Mouse (Mus musculus) CH12.LX (cell line): ENCODE results near the gene Fgf23.

ENCODE experiments used
- CTCF ChIP-seq, 2 experiments: IDR thresholded peaks in 1 of 2; conservative IDR thresholded peaks in 1 of 2; 2 replicates each; pipeline ENCODE4 v1.5.1; 2011 to 2012; ENCODE audit warnings: low read depth in 2 of 2, low read length in 2 of 2, improper control_type of control experiment in 1 of 2, inconsistent platforms in 1 of 2, mild to moderate bottlenecking in 1 of 2, moderate library complexity in 1 of 2
- MAZ ChIP-seq: IDR thresholded peaks from 2 replicates; pipeline ENCODE4 v1.6.1; 2012; ENCODE audit warnings: low read depth, mild to moderate bottlenecking, inconsistent platforms, low read length, improper control_type of control experiment, moderate library complexity
- MXI1 ChIP-seq: IDR thresholded peaks from 2 replicates; pipeline ENCODE4 v1.6.1; 2011; ENCODE audit warnings: mild to moderate bottlenecking, low read depth, low read length, improper control_type of control experiment

GRCm38 (mm10) chr6:127044909-127045308 lies 27.8 kb upstream of the Fgf23 start:
- TF ChIP-seq MXI1 (no peak), CTCF (conservative IDR thresholded peaks at IDR 0.05 in 1 of 2, IDR thresholded peaks at IDR 0.05 in 1 of 2; ENCODE audit: low read depth in 2 of 2, low read length in 2 of 2) (no peak), MAZ (no peak)
